Mouse (Mus musculus): ENCODE measurements around the gene Haus8. TPM values are rescaled to one million over a fixed set of nuclear protein-coding genes. Genes with fewer than 3 reads are reported as not detected.

Haus8 gene
- total RNA-seq, 2 experiments from 2014 or later = 17.7 to 55.1 TPM

Other genes starting within 250 kb of the Haus8 start
- 35.5 and 51.5 TPM in 2 replicates for gene Myo9b, start 220 bp downstream of the Haus8 start, total RNA-seq (2014; fragmentation: Nextera tagmentation)
- 34.8 and 38.6 TPM in 2 replicates for gene Myo9b, start 220 bp downstream of the Haus8 start, total RNA-seq (2017)
- 108 and 154 TPM in 2 replicates for gene Use1, start 93.9 kb upstream of the Haus8 start, total RNA-seq (2014; fragmentation: Nextera tagmentation)
- gene Use1, start 93.9 kb upstream of the Haus8 start, total RNA-seq (2017) = 140 and 156 TPM in 2 replicates
- gene Ocel1, start 98.4 kb upstream of the Haus8 start, total RNA-seq (2014; fragmentation: Nextera tagmentation) = 8.8 and 12.4 TPM in 2 replicates
- gene Ocel1, start 98.4 kb upstream of the Haus8 start, total RNA-seq (2017) = 8.9 TPM in 2 replicates
- gene Nr2f6, start 109.0 kb upstream of the Haus8 start, total RNA-seq (2014; fragmentation: Nextera tagmentation) = 1.3 and 7.5 TPM in 2 replicates
- gene Nr2f6, start 109.0 kb upstream of the Haus8 start, total RNA-seq (2017) = 3.3 and 4.1 TPM in 2 replicates
- gene Ushbp1, start 122.9 kb upstream of the Haus8 start, total RNA-seq (2014; fragmentation: Nextera tagmentation) = not detected in 2 replicates
- gene Ushbp1, start 122.9 kb upstream of the Haus8 start, total RNA-seq (2017) = not detected in 2 replicates
- 70.0 and 84.9 TPM in 2 replicates for gene Babam1, start 123.9 kb upstream of the Haus8 start, total RNA-seq (2014; fragmentation: Nextera tagmentation)
- gene Babam1, start 123.9 kb upstream of the Haus8 start, total RNA-seq (2017) = 98.5 and 101 TPM in 2 replicates
- gene Ankle1, start 133.1 kb upstream of the Haus8 start, total RNA-seq (2014; fragmentation: Nextera tagmentation) = 11.1 and 11.7 TPM in 2 replicates
- 11.3 and 12.4 TPM in 2 replicates for gene Ankle1, start 133.1 kb upstream of the Haus8 start, total RNA-seq (2017)
- gene Abhd8, start 190.7 kb upstream of the Haus8 start, total RNA-seq (2014; fragmentation: Nextera tagmentation) = 1.6 and 7.4 TPM in 2 replicates
- gene Abhd8, start 190.7 kb upstream of the Haus8 start, total RNA-seq (2017) = 4.7 and 5.4 TPM in 2 replicates
- 56.5 and 77.6 TPM in 2 replicates for gene Mrpl34, start 192.0 kb upstream of the Haus8 start, total RNA-seq (2014; fragmentation: Nextera tagmentation)
- 62.2 and 79.8 TPM in 2 replicates for gene Mrpl34, start 192.0 kb upstream of the Haus8 start, total RNA-seq (2017)
- 24.0 and 34.2 TPM in 2 replicates for gene Dda1, start 196.3 kb upstream of the Haus8 start, total RNA-seq (2014; fragmentation: Nextera tagmentation)
- gene Dda1, start 196.3 kb upstream of the Haus8 start, total RNA-seq (2017) = 16.9 and 20.3 TPM in 2 replicates
- 0.43 and 2.5 TPM in 2 replicates for gene Ano8, start 213.0 kb upstream of the Haus8 start, total RNA-seq (2014; fragmentation: Nextera tagmentation)
- 1.9 and 4.5 TPM in 2 replicates for gene Ano8, start 213.0 kb upstream of the Haus8 start, total RNA-seq (2017)
- 3.5 and 12.4 TPM in 2 replicates for gene Gtpbp3, start 215.2 kb upstream of the Haus8 start, total RNA-seq (2014; fragmentation: Nextera tagmentation)
- 13.5 and 21.5 TPM in 2 replicates for gene Gtpbp3, start 215.2 kb upstream of the Haus8 start, total RNA-seq (2017)
- not detected in 2 replicates for gene Plvap, start 238.8 kb upstream of the Haus8 start, total RNA-seq (2014; fragmentation: Nextera tagmentation)
- 0.10 and 0.43 TPM in 2 replicates for gene Plvap, start 238.8 kb upstream of the Haus8 start, total RNA-seq (2017)

All from granulocyte monocyte progenitor cell, adult 5-6 weeks (primary cell).